25 mouse cellular contexts compared by ENCODE assay signal in genomic region chr13:24198396-24198924, GRCm38 (mm10).
A peak's percentile ranks its signal among the peaks of the same experiment; 100 is the strongest.
DNase-seq lines count a peak whose midpoint lies in the region; ATAC-seq and TF ChIP-seq lines count a peak whose summit lies in the region.
"Had no signal": no experiment of that assay in that cellular context is flagged by ENCODE, and none has a peak within 500 bp of the region (broad histone marks: within the 10 kb centered on the region; RNA-seq: fewer than 3 reads in every experiment).

No protein-coding gene starts in this region.

- no peak for DNase-seq in liver, postnatal 0 days
- DNase-seq in liver: no peak
- no peak for DNase-seq in midbrain, embryonic 10.5 days (ENCODE audit: low spot score)
- DNase-seq in T-cell, adult 2 months (ENCODE audit: low spot score): no peak
- DNase-seq: adrenal gland, postnatal 14 days; B cell, adult 2 months; cerebellum, adult 2 months; cerebellum, postnatal 10 days; embryo, embryonic 11 days; gastrocnemius, adult 2 months; gastrocnemius, postnatal 36 days; heart, adult 18-20 months; heart, postnatal 10 days; heart, postnatal 4 days had no signal

- H3K4me1 ChIP-seq in liver, postnatal 0 days (ENCODE audit: insufficient read depth): no peaks in the 10 kb centered on the region; the same call in 1 of the 2 replicates
- H3K4me1 ChIP-seq in midbrain, embryonic 15.5 days: peaks cover 11% of the 10 kb centered on the region; the same call in 1 of the 2 replicates
- H3K4me1 ChIP-seq in midbrain, embryonic 10.5 days: peaks cover 4% of the 10 kb centered on the region

- 0 out of 2 replicates have a peak, but pooled peaks have one; percentile 21 for ATAC-seq in liver, postnatal 0 days
- ATAC-seq in midbrain, embryonic 15.5 days (replicated peaks): peak; percentile 51; the same call in 1 of the 2 replicates
- ATAC-seq in granulocyte monocyte progenitor cell, adult 5-6 weeks (replicated peaks; ENCODE audit: poor library complexity, severe bottlenecking): peak; percentile 33
- ATAC-seq: CD4-positive, CD25-positive, alpha-beta regulatory T cell, adult 4 months; forebrain, embryonic 14.5 days; hindbrain, postnatal 0 days had no signal

- H3K36me3 ChIP-seq in liver, postnatal 0 days (replicated peaks; ENCODE audit: insufficient read depth, low read length): no peaks in the 10 kb centered on the region
- no peaks in the 10 kb centered on the region for H3K36me3 ChIP-seq in midbrain, embryonic 15.5 days (replicated peaks)
- no peaks in the 10 kb centered on the region for H3K36me3 ChIP-seq in midbrain, embryonic 10.5 days
- H3K36me3 ChIP-seq: embryonic facial prominence, embryonic 15.5 days; forebrain, embryonic 10.5 days; G1E; heart, embryonic 10.5 days; hindbrain, embryonic 12.5 days had no signal

- no peak for TF ChIP-seq EP300 in liver, postnatal 0 days (IDR thresholded peaks at IDR 0.05; ENCODE audit: low read depth)

- WGBS in liver, postnatal 0 days (ENCODE audit: insufficient replicate concordance): 59% methylated on average over 2 of the region's 2 CpGs
- 91% methylated on average over 2 of the region's 2 CpGs for WGBS in midbrain, embryonic 15.5 days
- 87% methylated on average over 2 of the region's 2 CpGs for WGBS in midbrain, embryonic 10.5 days

- no peaks in the 10 kb centered on the region for H3K27me3 ChIP-seq in liver, postnatal 0 days (ENCODE audit: insufficient read depth, low read length)
- H3K27me3 ChIP-seq in midbrain, embryonic 15.5 days (replicated peaks): no peaks in the 10 kb centered on the region
- H3K27me3 ChIP-seq in midbrain, embryonic 10.5 days (ENCODE audit: low read depth, poor library complexity, severe bottlenecking): no peaks in the 10 kb centered on the region
- H3K27me3 ChIP-seq: embryonic facial prominence, embryonic 15.5 days; hindbrain, embryonic 12.5 days had no signal

- no peak overlapping the region for H3K9ac ChIP-seq in liver, postnatal 0 days (replicated peaks)
- no peak overlapping the region for H3K9ac ChIP-seq in midbrain, embryonic 15.5 days
- H3K9ac ChIP-seq: embryonic facial prominence, embryonic 15.5 days; hindbrain, embryonic 12.5 days had no signal

- H3K4me3 ChIP-seq in liver, postnatal 0 days (ENCODE audit: low read depth, low read length): no peak overlapping the region
- no peak overlapping the region for H3K4me3 ChIP-seq in midbrain, embryonic 15.5 days
- no peak overlapping the region for H3K4me3 ChIP-seq in midbrain, embryonic 10.5 days
- H3K4me3 ChIP-seq: embryonic facial prominence, embryonic 15.5 days; erythroblast, embryonic 14.5 days; forebrain, embryonic 10.5 days; gastrocnemius, adult 2 months; heart, embryonic 10.5 days; hindbrain, embryonic 12.5 days had no signal

- H3K9me3 ChIP-seq in liver, postnatal 0 days (ENCODE audit: low read length): peaks cover 7% of the 10 kb centered on the region
- H3K9me3 ChIP-seq in midbrain, embryonic 15.5 days: no peaks in the 10 kb centered on the region
- H3K9me3 ChIP-seq in midbrain, embryonic 10.5 days (replicated peaks): peaks cover 7% of the 10 kb centered on the region
- H3K9me3 ChIP-seq: embryonic facial prominence, embryonic 15.5 days; heart, embryonic 10.5 days had no signal

- no peak overlapping the region for H3K27ac ChIP-seq in liver, postnatal 0 days (ENCODE audit: low read depth)
- H3K27ac ChIP-seq in midbrain, embryonic 15.5 days: no peak overlapping the region
- no peak overlapping the region for H3K27ac ChIP-seq in midbrain, embryonic 10.5 days (replicated peaks)
- H3K27ac ChIP-seq: embryonic facial prominence, embryonic 15.5 days; forebrain, embryonic 10.5 days; gastrocnemius, adult 2 months; heart, embryonic 10.5 days; hindbrain, embryonic 12.5 days; hindbrain, postnatal 0 days had no signal

- TF ChIP-seq CTCF in liver, postnatal 0 days (IDR thresholded peaks at IDR 0.05; ENCODE audit: low read depth): no peak

- no peak overlapping the region for H3K4me2 ChIP-seq in liver, postnatal 0 days (ENCODE audit: low read depth, low read length)
- no peak overlapping the region for H3K4me2 ChIP-seq in midbrain, embryonic 15.5 days
- H3K4me2 ChIP-seq: embryonic facial prominence, embryonic 15.5 days; hindbrain, embryonic 12.5 days had no signal
